Mouse (Mus musculus) liver, embryonic 14.5 days (tissue): ENCODE results near the gene Gm3952. TPM values are rescaled to one million over a fixed set of nuclear protein-coding genes. Genes with fewer than 3 reads are reported as not detected.

Experiments
- ATAC-seq: fragments of 200-750 bp; cut with Nextera tagmentation; 2 replicates; pipeline ENCODE4 v1.8.0; 2017; ENCODE audit warnings: moderate number of reproducible peaks, mild to moderate bottlenecking, moderate library complexity; ENCODE audit not compliant: insufficient read depth
- DNase-seq, 3 experiments: peaks; one replicate each; pipeline ENCODE4 v3.0.0-alpha.2; 2012 to 2013; ENCODE audit warnings: low read depth in 3 of 3, low spot score in 3 of 3
- H3K27ac ChIP-seq: fragments of 300-500 bp; sonication (generic); 2 replicates; pipeline ENCODE4 v1.5.1; 2014; ENCODE audit warnings: moderate library complexity, mild to moderate bottlenecking, control low read depth, inconsistent platforms
- H3K27me3 ChIP-seq: fragments of 300-500 bp; sonication (generic); 2 replicates; pipeline ENCODE4 v1.6.1; 2014; ENCODE audit warnings: mild to moderate bottlenecking, low read length, moderate library complexity; ENCODE audit not compliant: control insufficient read depth, insufficient read depth
- H3K36me3 ChIP-seq: fragments of 300-500 bp; sonication (generic); replicated peaks from 2 replicates; pipeline ENCODE4 v1.6.1; 2014; ENCODE audit warnings: low read depth; ENCODE audit not compliant: control insufficient read depth, insufficient read depth
- H3K4me1 ChIP-seq, 2 experiments: fragments of 200-500 bp in 1 of 2; fragments of 300-500 bp in 1 of 2; sonication (generic) in 1 of 2; replicated peaks; 2 replicates each; pipeline ENCODE4 v1.6.1; 2012 to 2014; ENCODE audit warnings: antibody characterized with exemption in 1 of 2, inconsistent platforms in 1 of 2, low read length in 1 of 2; ENCODE audit not compliant: control insufficient read depth in 2 of 2, insufficient read depth in 2 of 2
- H3K4me2 ChIP-seq: fragments of 300-500 bp; sonication (generic); 2 replicates; pipeline ENCODE4 v1.6.1; 2014; ENCODE audit warnings: low read depth, mild to moderate bottlenecking, control low read depth, moderate library complexity
- H3K4me3 ChIP-seq, 2 experiments: fragments of 200-500 bp in 1 of 2; fragments of 300-500 bp in 1 of 2; sonication (generic) in 1 of 2; 2 replicates each; pipeline ENCODE4 v1.5.1; 2012 to 2014; ENCODE audit warnings: low read depth in 2 of 2, low read length in 2 of 2, mild to moderate bottlenecking in 2 of 2, control low read depth in 1 of 2, inconsistent platforms in 1 of 2, moderate library complexity in 1 of 2; ENCODE audit not compliant: insufficient read depth in 1 of 2
- H3K9ac ChIP-seq: fragments of 300-500 bp; sonication (generic); replicated peaks from 2 replicates; pipeline ENCODE4 v1.6.1; 2014; ENCODE audit warnings: mild to moderate bottlenecking, control low read depth, moderate library complexity
- H3K9me3 ChIP-seq: fragments of 300-500 bp; sonication (generic); 2 replicates; pipeline ENCODE4 v1.6.1; 2016; ENCODE audit warnings: low read length, mixed read lengths; ENCODE audit not compliant: control insufficient read depth
- CTCF ChIP-seq: IDR thresholded peaks from 2 replicates; pipeline ENCODE4 v1.5.1; 2016; ENCODE audit warnings: antibody characterized with exemption, low read depth, control low read depth
- EP300 ChIP-seq: IDR thresholded peaks from 2 replicates; pipeline ENCODE4 v1.6.1; 2016; ENCODE audit warnings: antibody characterized with exemption, low read depth
- WGBS: fragments of 180-500 bp; shearing (Covaris S2); extraction: QIAGEN DNeasy Blood & Tissue Kit; methylation state at CpG from one replicate; pipeline ENCODE4 v1.1.7; 2014; ENCODE audit not compliant: insufficient replicate concordance; 5-methylcytosine and 5-hydroxymethylcytosine counted together
- polyA plus RNA-seq, 2 experiments: library from polyadenylated mRNA; depleted of rRNA in 1 of 2; stranded (reverse) in 1 of 2; unstranded in 1 of 2; fragments of >200 nt; fragmentation: Nextera tagmentation in 1 of 2; extraction: Ambion mirVana in 1 of 2; gene quantifications; 2 replicates each; pipeline versions ENCODE4 v1.2.1 to v1.2.3; 2012 to 2014

The Gm3952 gene
- polyA plus RNA-seq, 2 experiments = not detected

- no peak overlapping the region for H3K27ac ChIP-seq
- DNase-seq (no peak), ATAC-seq (no peak)
- H3K9me3 ChIP-seq = no peaks in the 10 kb centered on the region
- H3K27me3 ChIP-seq = no peaks in the 10 kb centered on the region
- H3K9ac ChIP-seq = no peak overlapping the region
- 84% methylated on average over 1 of the region's 1 CpGs for WGBS
- no peak for TF ChIP-seq CTCF
- TF ChIP-seq EP300 = no peak
- H3K36me3 ChIP-seq = peaks cover 12% of the 10 kb centered on the region
- no peak overlapping the region for H3K4me3 ChIP-seq
- H3K4me2 ChIP-seq = no peak overlapping the region
- 0 out of 4 replicates have a peak, but pooled peaks cover 2% of the 10 kb centered on the region in 2 experiments for H3K4me1 ChIP-seq
These were observed 94.1 kb downstream of the Gm3952 start for GRCm38 (mm10) chr8:128704376-128704775.

- no peak overlapping the region for H3K4me3 ChIP-seq
- no peak overlapping the region for H3K27ac ChIP-seq
- H3K27me3 ChIP-seq = no peaks in the 10 kb centered on the region
- TF ChIP-seq EP300 (no peak), CTCF (no peak)
- DNase-seq (no peak), ATAC-seq (no peak)
- no peak overlapping the region; the same call in 1 of the 2 replicates for H3K4me2 ChIP-seq
- H3K9ac ChIP-seq = no peak overlapping the region
- no peaks in the 10 kb centered on the region for H3K9me3 ChIP-seq
- peaks cover 30 to 32% of the 10 kb centered on the region in 2 experiments for H3K4me1 ChIP-seq
- no peaks in the 10 kb centered on the region for H3K36me3 ChIP-seq
- WGBS = 46% methylated on average over 3 of the region's 3 CpGs
These were observed 100.5 kb downstream of the Gm3952 start for GRCm38 (mm10) chr8:128697945-128698344.

GRCm38 (mm10) chr8:128696701-128697397 is 101.6 kb downstream of the Gm3952 start:
- H3K4me3 ChIP-seq = no peak overlapping the region
- H3K4me1 ChIP-seq = peaks cover 35 to 36% of the 10 kb centered on the region in 2 experiments
- no peaks in the 10 kb centered on the region for H3K9me3 ChIP-seq
- ATAC-seq (peak; percentile 64), DNase-seq (no peak)
- no peaks in the 10 kb centered on the region for H3K27me3 ChIP-seq
- WGBS = 41% methylated on average over 1 of the region's 1 CpGs
- H3K9ac ChIP-seq = no peak overlapping the region
- H3K36me3 ChIP-seq = no peaks in the 10 kb centered on the region
- TF ChIP-seq EP300 = no peak
- no peak for TF ChIP-seq CTCF
- peak overlapping the region; percentile 51 for H3K4me2 ChIP-seq
- H3K27ac ChIP-seq = peak overlapping the region; percentile 69

Other genes starting within 250 kb of the Gm3952 start
- 28.8 and 42.4 TPM in 2 replicates for gene Itgb1, start 113.0 kb downstream of the Gm3952 start, polyA plus RNA-seq (2012; rRNA removed)
- gene Itgb1, start 113.0 kb downstream of the Gm3952 start, polyA plus RNA-seq (2014; fragmentation: Nextera tagmentation; extraction: Ambion mirVana) = 74.1 and 83.9 TPM in 2 replicates